Mouse (Mus musculus) hindbrain, embryonic 14.5 days (tissue): ENCODE measurements at regions not wholly inside any gene's neighbourhood (a gene's known extent, or its start where the extent isn't known, plus 50 kb on each side); places are given as distances from the start of the nearest gene placed in this dataset.

Experiments used
- ATAC-seq: fragments of 200-750 bp; cut with Nextera tagmentation; 2 replicates; pipeline ENCODE4 v1.8.0; 2017; ENCODE audit warnings: moderate number of reproducible peaks, mild to moderate bottlenecking, moderate TSS enrichment, moderate library complexity; ENCODE audit not compliant: low FRiP score
- DNase-seq: peaks from one replicate; pipeline ENCODE4 v3.0.0-alpha.2; 2015; ENCODE audit warnings: low spot score
- H3K27ac ChIP-seq: fragments of 300-500 bp; sonication (generic); 2 replicates; pipeline ENCODE4 v1.5.1; 2014; ENCODE audit warnings: mild to moderate bottlenecking, moderate library complexity
- H3K27me3 ChIP-seq: fragments of 300-500 bp; sonication (generic); 2 replicates; pipeline ENCODE4 v1.6.1; 2014; ENCODE audit warnings: mild to moderate bottlenecking, low read length, mixed read lengths; ENCODE audit not compliant: control insufficient read depth, insufficient read depth
- H3K36me3 ChIP-seq: fragments of 300-500 bp; sonication (generic); replicated peaks from 2 replicates; pipeline ENCODE4 v1.6.1; 2014; ENCODE audit not compliant: control insufficient read depth, insufficient read depth
- H3K4me1 ChIP-seq: fragments of 300-500 bp; sonication (generic); replicated peaks from 2 replicates; pipeline ENCODE4 v1.6.1; 2014; ENCODE audit warnings: antibody characterized with exemption, low read length, mixed read lengths; ENCODE audit not compliant: control insufficient read depth, insufficient read depth
- H3K4me2 ChIP-seq: fragments of 300-500 bp; sonication (generic); replicated peaks from 2 replicates; pipeline ENCODE4 v1.6.1; 2014; ENCODE audit warnings: mild to moderate bottlenecking, moderate library complexity
- H3K4me3 ChIP-seq: fragments of 300-500 bp; sonication (generic); replicated peaks from 2 replicates; pipeline ENCODE4 v1.5.1; 2014; ENCODE audit warnings: mild to moderate bottlenecking, low read length
- H3K9ac ChIP-seq: fragments of 300-500 bp; sonication (generic); 2 replicates; pipeline ENCODE4 v1.6.1; 2014
- H3K9me3 ChIP-seq: fragments of 300-500 bp; sonication (generic); 2 replicates; pipeline ENCODE4 v1.6.1; 2016; ENCODE audit warnings: low read length; ENCODE audit not compliant: control insufficient read depth
- WGBS: fragments of 180-500 bp; shearing (Covaris S2); extraction: QIAGEN DNeasy Blood & Tissue Kit; methylation state at CpG from one replicate; pipeline ENCODE4 v1.1.7; 2014; 5-methylcytosine and 5-hydroxymethylcytosine counted together

GRCm38 (mm10) chr15:95714408-95714807 lies 58.6 kb upstream of the Dbx2 start:
- no peak for DNase-seq
- Histone ChIP-seq H3K9ac (no peak overlapping the region), H3K4me2 (no peak overlapping the region), H3K9me3 (0 out of 2 replicates have a peak, but pooled peaks cover 7% of the 10 kb centered on the region), H3K27ac (no peak overlapping the region), H3K36me3 (no peaks in the 10 kb centered on the region), H3K4me1 (no peaks in the 10 kb centered on the region), H3K27me3 (no peaks in the 10 kb centered on the region), H3K4me3 (no peak overlapping the region)
- WGBS = 82% methylated on average over 3 of the region's 3 CpGs
- no peak for ATAC-seq

GRCm38 (mm10) chr15:95715941-95716340 lies 60.2 kb upstream of the Dbx2 start:
- no peak overlapping the region for H3K9ac ChIP-seq
- no peak for DNase-seq
- ATAC-seq = no peak
- no peaks in the 10 kb centered on the region for H3K4me1 ChIP-seq
- no peak overlapping the region for H3K4me2 ChIP-seq
- no peaks in the 10 kb centered on the region for H3K36me3 ChIP-seq
- no peaks in the 10 kb centered on the region for H3K27me3 ChIP-seq
- no peaks in the 10 kb centered on the region for H3K9me3 ChIP-seq
- 92% methylated on average over 9 of the region's 9 CpGs for WGBS
- H3K4me3 ChIP-seq = no peak overlapping the region
- no peak overlapping the region for H3K27ac ChIP-seq

DNA sequence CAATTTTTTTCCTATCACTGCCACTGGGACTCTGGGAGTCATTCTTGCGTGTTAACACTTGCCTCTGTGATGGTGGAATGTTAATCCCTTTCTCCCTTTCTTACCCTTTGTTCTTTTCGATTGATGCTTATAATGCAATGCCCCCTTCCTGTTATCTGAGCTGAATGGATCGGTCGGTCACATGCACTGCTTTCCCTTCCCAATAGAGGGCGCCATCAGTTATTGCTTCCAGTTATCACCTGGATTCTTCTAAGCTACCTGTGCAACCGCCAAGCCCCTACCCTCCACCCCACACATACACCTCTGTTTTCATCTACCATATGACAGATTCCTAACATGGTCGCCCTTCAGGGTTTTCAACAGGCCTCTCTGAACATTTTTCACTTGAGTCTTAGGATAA lies 66.9 kb upstream of the Ano6 start:
- WGBS = 35% methylated on average over 7 of the region's 7 CpGs

DNA sequence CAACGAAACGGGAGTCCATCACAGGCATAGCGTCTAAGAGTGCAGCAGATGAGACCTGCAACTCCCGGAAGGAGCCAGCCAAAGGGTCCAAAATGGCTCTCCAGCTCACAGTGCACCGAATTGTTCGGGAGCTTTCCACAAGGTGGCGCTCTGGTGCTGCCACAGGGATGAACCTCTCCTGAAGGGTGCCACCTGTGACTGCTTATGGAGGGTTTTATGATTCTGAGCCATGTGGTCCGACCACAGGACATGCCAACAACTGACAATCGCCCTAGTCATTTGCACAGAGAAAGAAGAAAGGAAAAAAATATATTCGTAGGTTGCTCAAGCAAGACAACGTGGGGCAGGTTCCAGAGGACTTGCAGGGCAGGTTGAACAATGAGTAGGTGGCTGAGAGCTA lies 64.8 kb upstream of the Ano6 start:
- 0 out of 2 replicates have a peak, but pooled peaks have one; percentile 27 for ATAC-seq
- H3K4me2 ChIP-seq = no peak overlapping the region
- H3K27ac ChIP-seq = no peak overlapping the region
- no peak overlapping the region for H3K9ac ChIP-seq
- no peaks in the 10 kb centered on the region for H3K36me3 ChIP-seq
- no peaks in the 10 kb centered on the region for H3K27me3 ChIP-seq
- no peaks in the 10 kb centered on the region for H3K4me1 ChIP-seq
- whole genome bisulfite sequencing = 48% methylated on average over 11 of the region's 11 CpGs
- H3K4me3 ChIP-seq = no peak overlapping the region
- H3K9me3 ChIP-seq = no peaks in the 10 kb centered on the region
- peak; percentile 80 for DNase-seq

More for the DNA sequence above, 66.9 kb upstream of the Ano6 start:
- no peaks in the 10 kb centered on the region for H3K27me3 ChIP-seq
- H3K4me2 ChIP-seq = no peak overlapping the region
- H3K36me3 ChIP-seq = no peaks in the 10 kb centered on the region
- no peak overlapping the region for H3K27ac ChIP-seq
- no peak overlapping the region for H3K9ac ChIP-seq
- H3K9me3 ChIP-seq = no peaks in the 10 kb centered on the region
- DNase-seq (no peak), ATAC-seq (no peak)
- H3K4me1 ChIP-seq = no peaks in the 10 kb centered on the region
- no peak overlapping the region for H3K4me3 ChIP-seq

DNA sequence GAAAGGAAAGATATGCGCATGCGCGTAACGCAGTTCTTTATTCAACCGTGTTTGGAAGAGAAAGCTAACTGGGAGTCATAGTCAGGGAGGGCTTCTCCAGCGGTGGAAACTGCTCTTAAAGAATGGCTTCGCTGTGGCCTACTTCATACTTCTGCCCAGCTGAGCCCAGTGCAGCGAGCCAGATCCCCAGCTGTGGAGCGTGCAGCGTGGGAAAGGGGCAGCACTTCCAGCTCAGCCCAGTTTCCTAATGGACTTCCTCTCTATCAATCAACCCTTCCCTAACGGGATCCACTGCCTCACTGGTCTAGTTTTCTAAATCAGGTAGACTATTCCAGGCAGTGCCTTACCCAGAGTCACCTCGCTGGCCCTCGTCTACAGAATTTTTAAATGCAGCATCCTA lies 64.1 kb upstream of the Ano6 start:
- 76% methylated on average over 13 of the region's 13 CpGs for WGBS
- H3K9ac ChIP-seq = no peak overlapping the region
- no peak overlapping the region for H3K4me2 ChIP-seq
- ATAC-seq (no peak), DNase-seq (no peak)
- no peak overlapping the region for H3K4me3 ChIP-seq
- H3K27me3 ChIP-seq = no peaks in the 10 kb centered on the region
- no peaks in the 10 kb centered on the region for H3K4me1 ChIP-seq
- H3K27ac ChIP-seq = no peak overlapping the region
- H3K9me3 ChIP-seq = no peaks in the 10 kb centered on the region
- H3K36me3 ChIP-seq = no peaks in the 10 kb centered on the region

- Histone ChIP-seq H3K36me3 (no peaks in the 10 kb centered on the region), H3K9me3 (no peaks in the 10 kb centered on the region), H3K4me3 (no peak overlapping the region), H3K9ac (no peak overlapping the region), H3K4me2 (no peak overlapping the region), H3K27ac (no peak overlapping the region), H3K4me1 (no peaks in the 10 kb centered on the region), H3K27me3 (no peaks in the 10 kb centered on the region)
- DNase-seq = no peak
- 71% methylated on average over 1 of the region's 1 CpGs for WGBS
- ATAC-seq = no peak
Measured at GRCm38 (mm10) chr15:95735746-95736145, 54.9 kb upstream of the Ano6 start.
